Mouse (Mus musculus) small intestine, adult 2 months (tissue): Measurements from ENCODE around the gene Bag5.

Experiments used
- CTCF ChIP-seq: fragments of 200-500 bp; IDR thresholded peaks from 2 replicates; pipeline ENCODE4 v1.5.1; 2012; ENCODE audit warnings: low read depth, mild to moderate bottlenecking, control low read depth, inconsistent platforms, low read length, moderate library complexity, mixed read lengths; ENCODE audit not compliant: insufficient replicate concordance, insufficient read length; ENCODE audit errors: extremely low read depth
- POLR2A ChIP-seq: fragments of 200-500 bp; IDR thresholded peaks from 2 replicates; pipeline ENCODE4 v1.6.1; 2012; ENCODE audit warnings: low read depth, mild to moderate bottlenecking, control low read depth, inconsistent platforms, low read length, moderate library complexity

DNA sequence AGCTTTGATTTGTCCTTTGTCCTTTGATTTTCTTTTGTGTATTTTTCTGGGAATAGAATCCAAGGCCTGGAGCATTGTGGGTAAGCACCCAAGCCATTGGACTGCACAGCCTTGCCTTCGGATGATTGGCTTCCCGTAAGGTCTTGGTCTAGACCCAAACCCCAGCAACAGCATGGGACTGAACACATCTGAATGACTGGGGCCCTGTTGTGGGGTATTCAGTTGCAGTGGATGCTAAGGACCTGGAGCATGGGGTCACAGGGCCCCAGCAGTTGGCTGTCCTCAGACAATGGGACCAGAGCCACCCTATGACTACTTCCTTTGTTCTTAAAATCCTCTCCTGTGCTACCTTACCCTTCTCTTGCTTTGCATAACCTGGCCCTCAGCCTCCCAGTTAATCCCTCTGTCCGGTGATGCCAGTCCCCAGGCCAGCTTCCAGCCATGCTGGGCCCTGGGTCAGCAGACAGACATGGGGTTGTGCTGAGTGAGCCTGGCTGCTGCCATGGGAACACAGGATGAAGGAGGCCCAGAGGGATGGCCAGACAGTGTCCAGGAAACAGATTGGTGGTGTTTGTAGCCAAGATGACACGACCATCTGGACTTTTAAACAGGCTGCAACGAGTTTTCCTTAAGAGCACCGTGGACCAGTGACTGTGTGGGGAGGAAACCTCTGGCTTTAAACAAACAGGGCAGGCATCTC, 11.7 kb upstream of the Bag5 start:
- TF ChIP-seq CTCF (no peak), POLR2A (no peak)
